In the genomic region with DNA sequence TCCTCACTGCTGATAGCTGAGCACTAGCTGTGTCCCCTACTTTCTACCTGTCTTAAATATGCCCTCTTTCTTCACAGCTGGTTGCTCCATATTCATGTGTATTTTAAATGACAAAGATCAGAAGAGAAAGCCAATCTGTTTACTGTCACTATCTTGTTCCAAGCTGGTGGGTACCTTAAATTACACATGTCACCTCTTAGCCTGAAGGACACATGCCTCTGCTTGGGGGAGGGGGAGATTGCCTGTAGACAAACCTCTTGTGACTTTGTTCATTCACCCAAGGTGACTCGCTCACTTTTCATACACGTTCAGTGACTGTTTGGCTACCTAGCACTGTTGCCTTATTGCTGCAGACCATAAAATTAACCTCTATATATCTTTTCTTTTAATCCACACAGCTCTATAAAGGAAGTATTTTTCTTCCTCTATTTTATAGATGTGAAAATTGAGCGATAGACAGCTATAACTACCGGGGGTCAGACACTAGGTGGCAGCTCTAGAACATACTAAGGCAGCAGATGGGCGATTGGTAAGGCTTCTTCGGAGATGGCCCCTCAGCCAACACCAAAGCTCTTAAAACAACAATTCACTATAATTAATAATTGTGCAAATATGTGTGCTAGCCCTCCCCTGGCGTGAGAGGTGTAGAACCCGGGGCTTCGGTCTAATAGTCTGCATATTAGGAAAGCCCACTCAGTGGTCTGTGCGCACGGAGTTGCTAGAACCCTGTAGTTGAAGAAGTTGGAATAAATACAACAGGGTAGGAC, we compare ENCODE assay signal across 9 mouse cellular contexts. TPM values are rescaled to one million over a fixed set of nuclear protein-coding genes. Genes with fewer than 3 reads are reported as not detected.
DNase-seq lines count a peak whose midpoint lies in the region; ATAC-seq lines count a peak whose summit lies in the region.
"Had no signal": no experiment of that assay in that cellular context is flagged by ENCODE, and none has a peak within 500 bp of the region (broad histone marks: within the 10 kb centered on the region; RNA-seq: fewer than 3 reads in every experiment).

No protein-coding gene starts in this region.

- peak; percentile 59 for ATAC-seq in forebrain, embryonic 12.5 days (ENCODE audit: low FRiP score)
- ATAC-seq in inflammation-experienced regulatory T-cells, adult 6 months = peak; percentile 59
- ATAC-seq in midbrain, embryonic 12.5 days (ENCODE audit: low FRiP score, low read depth) = peak; percentile 44; the same call in 1 of the 2 replicates

- no peak overlapping the region for H3K4me3 ChIP-seq in forebrain, embryonic 12.5 days (replicated peaks)
- H3K4me3 ChIP-seq in midbrain, embryonic 12.5 days = no peak overlapping the region

- peaks cover 18% of the 10 kb centered on the region for H3K4me1 ChIP-seq in forebrain, embryonic 12.5 days
- peaks cover 14% of the 10 kb centered on the region for H3K4me1 ChIP-seq in midbrain, embryonic 12.5 days

- DNase-seq in adrenal gland, postnatal 14 days = peak; percentile 40
- no peak for DNase-seq in adrenal gland, adult 2 months
- DNase-seq in adipocyte (ENCODE audit: low spot score) = peak; percentile 16
- peak; percentile 42 to 64 for DNase-seq in left cerebral cortex, adult 18-20 months (ENCODE audit: low spot score in 2 of 2)
- peak; percentile 19 to 42 for DNase-seq in thymus, adult 18-20 months

- 0 out of 2 replicates have a peak overlapping the region, but pooled peaks have one; percentile 43 for H3K27ac ChIP-seq in forebrain, embryonic 12.5 days
- H3K27ac ChIP-seq in midbrain, embryonic 12.5 days (replicated peaks) = peak overlapping the region; percentile 63; the same call in 1 of the 2 replicates

- H3K4me2 ChIP-seq in forebrain, embryonic 12.5 days = no peak overlapping the region
- no peak overlapping the region for H3K4me2 ChIP-seq in midbrain, embryonic 12.5 days (replicated peaks)

- no peak overlapping the region for H3K9ac ChIP-seq in forebrain, embryonic 12.5 days
- H3K9ac ChIP-seq in midbrain, embryonic 12.5 days (replicated peaks) = no peak overlapping the region

- WGBS in forebrain, embryonic 12.5 days = 55% methylated on average over 11 of the region's 11 CpGs
- WGBS in midbrain, embryonic 12.5 days = 56% methylated on average over 11 of the region's 11 CpGs

- peaks cover 22% of the 10 kb centered on the region for H3K36me3 ChIP-seq in forebrain, embryonic 12.5 days (replicated peaks)
- peaks cover 12% of the 10 kb centered on the region; the same call in 1 of the 2 replicates for H3K36me3 ChIP-seq in midbrain, embryonic 12.5 days

- H3K27me3 ChIP-seq in forebrain, embryonic 12.5 days = peaks cover 15% of the 10 kb centered on the region
- no peaks in the 10 kb centered on the region for H3K27me3 ChIP-seq in midbrain, embryonic 12.5 days

- no peaks in the 10 kb centered on the region for H3K9me3 ChIP-seq in forebrain, embryonic 12.5 days
- H3K9me3 ChIP-seq in midbrain, embryonic 12.5 days = no peaks in the 10 kb centered on the region

RNA-seq across cellular contexts. Expression of a gene that starts 22.7 kb away (rescaled TPM):
- total RNA-seq in adrenal gland, postnatal 14 days (2021) = 31.3 and 35.6 TPM in 2 replicates
- total RNA-seq in adrenal gland, adult 2 months (2021) = 10 to 100 TPM; 30.5 to 30.8 TPM
- 4.4 and 11.0 TPM in 2 replicates for polyA plus RNA-seq in adrenal gland, adult 2 months (2012; rRNA removed)
- 117 and 119 TPM in 2 replicates for polyA plus RNA-seq in forebrain, embryonic 12.5 days (2016; fragmentation: Nextera tagmentation; extraction: Ambion mirVana)
- polyA plus RNA-seq in inflammation-experienced regulatory T-cells, adult 6 months (2017; shearing (Covaris generic)) = 10 to 100 TPM; 10.9 to 14.3 (median 11.7) TPM
- total RNA-seq in left cerebral cortex, adult 18-20 months (2021) = 100 to 1,000 TPM; 115 to 116 TPM
- 138 and 143 TPM in 2 replicates for polyA plus RNA-seq in midbrain, embryonic 12.5 days (2016; fragmentation: Nextera tagmentation; extraction: Ambion mirVana)

RNA-seq across cellular contexts. Expression of a gene that starts 25.1 kb away (rescaled TPM):
- total RNA-seq in adrenal gland, postnatal 14 days (2021) = not detected in 2 replicates
- total RNA-seq in adrenal gland, adult 2 months (2021) = not detected
- not detected in 2 replicates for polyA plus RNA-seq in adrenal gland, adult 2 months (2012; rRNA removed)
- polyA plus RNA-seq in forebrain, embryonic 12.5 days (2016; fragmentation: Nextera tagmentation; extraction: Ambion mirVana) = 0.09 and 0.17 TPM in 2 replicates
- polyA plus RNA-seq in inflammation-experienced regulatory T-cells, adult 6 months (2017; shearing (Covaris generic)) = not detected
- not detected for total RNA-seq in left cerebral cortex, adult 18-20 months (2021)
- not detected in 2 replicates for polyA plus RNA-seq in midbrain, embryonic 12.5 days (2016; fragmentation: Nextera tagmentation; extraction: Ambion mirVana)
- polyA plus RNA-seq: C2C12 had no signal
